Mouse (Mus musculus) urinary bladder, adult 2 months (tissue): Measurements from ENCODE around the gene Gm20388. TPM values are rescaled to one million over a fixed set of nuclear protein-coding genes. Genes with fewer than 3 reads are reported as not detected.

Source experiments
- DNase-seq: peaks from one replicate; pipeline ENCODE4 v3.0.0; 2022; ENCODE audit warnings: low spot score
- polyA plus RNA-seq: library from polyadenylated mRNA; depleted of rRNA; stranded (reverse); fragments of >200 nt; gene quantifications from 2 replicates; pipeline ENCODE4 v1.2.3, GENCODE M21; 2012

Gm20388 gene
- polyA plus RNA-seq, 1 experiment: 50.2 TPM

- DNase-seq: no peak
These were observed 2559.3 kb downstream of the Gm20388 start for GRCm38 (mm10) chr8:122469965-122470364.

- DNase-seq: no peak
These were observed 2560.1 kb downstream of the Gm20388 start for GRCm38 (mm10) chr8:122470691-122471090.

GRCm38 (mm10) chr8:122473911-122474421 is 2563.3 kb downstream of the Gm20388 start:
- no peak for DNase-seq

GRCm38 (mm10) chr8:122474951-122475560 is 2564.4 kb downstream of the Gm20388 start:
- no peak for DNase-seq

GRCm38 (mm10) chr8:122475580-122476320 is 2565.1 kb downstream of the Gm20388 start, which contains the start of the genes Rnf166 and Ctu2:
Rnf166 (minus strand) TSS chr8:122476064.
Ctu2 (plus strand) TSS chr8:122476143.
- DNase-seq: peak; percentile 95

GRCm38 (mm10) chr8:122482448-122482847 is 2571.8 kb downstream of the Gm20388 start:
- DNase-seq: no peak

- DNase-seq: no peak
These were observed 2573.2 kb downstream of the Gm20388 start for GRCm38 (mm10) chr8:122483877-122484276.

GRCm38 (mm10) chr8:122484831-122485230 is 2574.2 kb downstream of the Gm20388 start:
- DNase-seq: no peak

- no peak for DNase-seq
These were observed 2577.7 kb downstream of the Gm20388 start for GRCm38 (mm10) chr8:122488387-122488786.

- no peak for DNase-seq
These were observed 2586.5 kb downstream of the Gm20388 start for GRCm38 (mm10) chr8:122497016-122497734.

- DNase-seq: no peak
These were observed 2587.3 kb downstream of the Gm20388 start for GRCm38 (mm10) chr8:122497912-122498311.

GRCm38 (mm10) chr8:122500856-122501255 is 2590.2 kb downstream of the Gm20388 start:
- peak; percentile 64 for DNase-seq

- no peak for DNase-seq
These were observed 2600.9 kb downstream of the Gm20388 start for GRCm38 (mm10) chr8:122511552-122511951.

GRCm38 (mm10) chr8:122512392-122512791 is 2601.8 kb downstream of the Gm20388 start:
- no peak for DNase-seq

- DNase-seq: no peak
These were observed 2605.1 kb downstream of the Gm20388 start for GRCm38 (mm10) chr8:122515699-122516098.

GRCm38 (mm10) chr8:122517541-122518190 is 2607.0 kb downstream of the Gm20388 start:
- DNase-seq: no peak

GRCm38 (mm10) chr8:122520611-122521010 is 2610.0 kb downstream of the Gm20388 start:
- no peak for DNase-seq

- DNase-seq: no peak
These were observed 2612.4 kb downstream of the Gm20388 start for GRCm38 (mm10) chr8:122522796-122523651.

GRCm38 (mm10) chr8:122523652-122524360 is 2613.2 kb downstream of the Gm20388 start:
- no peak for DNase-seq

- no peak for DNase-seq
These were observed 2613.9 kb downstream of the Gm20388 start for GRCm38 (mm10) chr8:122524506-122524905.
